Mouse (Mus musculus) small intestine, adult 2 months (tissue): Measurements from ENCODE around the gene Acyp1. TPM values are rescaled to one million over a fixed set of nuclear protein-coding genes. Genes with fewer than 3 reads are reported as not detected.

Experiments
- H3K27ac ChIP-seq: fragments of 200-500 bp; 2 replicates; pipeline ENCODE4 v1.5.1; 2012; ENCODE audit warnings: low read depth, low read length, control low read depth, inconsistent platforms; ENCODE audit not compliant: insufficient read depth
- H3K27me3 ChIP-seq: fragments of 200-500 bp; 2 replicates; pipeline ENCODE4 v1.6.1; 2012; ENCODE audit warnings: mild to moderate bottlenecking, moderate library complexity, low read length, inconsistent platforms; ENCODE audit not compliant: control insufficient read depth, insufficient read depth
- H3K36me3 ChIP-seq: fragments of 200-500 bp; 2 replicates; pipeline ENCODE4 v1.6.1; 2012; ENCODE audit warnings: mild to moderate bottlenecking, low read length, control low read depth, inconsistent platforms; ENCODE audit not compliant: control insufficient read depth, insufficient read depth
- H3K4me1 ChIP-seq: fragments of 200-500 bp; 2 replicates; pipeline ENCODE4 v1.6.1; 2012; ENCODE audit warnings: low read length, inconsistent platforms, mixed read lengths; ENCODE audit not compliant: control insufficient read depth, insufficient read depth, insufficient read length
- H3K4me3 ChIP-seq: fragments of 200-500 bp; 2 replicates; pipeline ENCODE4 v1.5.1; 2012; ENCODE audit warnings: low read depth, mild to moderate bottlenecking, control low read depth, inconsistent platforms, low read length, moderate library complexity
- CTCF ChIP-seq: fragments of 200-500 bp; IDR thresholded peaks from 2 replicates; pipeline ENCODE4 v1.5.1; 2012; ENCODE audit warnings: low read depth, mild to moderate bottlenecking, control low read depth, inconsistent platforms, low read length, moderate library complexity, mixed read lengths; ENCODE audit not compliant: insufficient replicate concordance, insufficient read length; ENCODE audit errors: extremely low read depth
- POLR2A ChIP-seq: fragments of 200-500 bp; IDR thresholded peaks from 2 replicates; pipeline ENCODE4 v1.6.1; 2012; ENCODE audit warnings: low read depth, mild to moderate bottlenecking, control low read depth, inconsistent platforms, low read length, moderate library complexity
- WGBS: fragments of 180-500 bp; shearing (Covaris S2); methylation state at CpG from one replicate; pipeline ENCODE4 v1.1.7; 2018; 5-methylcytosine and 5-hydroxymethylcytosine counted together
- polyA plus RNA-seq: library from polyadenylated mRNA; depleted of rRNA; stranded (reverse); fragments of >200 nt; gene quantifications from 2 replicates; pipeline ENCODE4 v1.2.3, GENCODE M21; 2012; rRNA removed

The Acyp1 gene
- polyA plus RNA-seq = 0.57 and 0.90 TPM in 2 replicates

- 12% methylated on average over 21 of the region's 21 CpGs for WGBS
- Histone ChIP-seq H3K27me3 (no peaks in the 10 kb centered on the region), H3K27ac (peak within 1 kb of the TSS; percentile 39), H3K4me3 (peak within 1 kb of the TSS; percentile 69), H3K4me1 (peaks cover 8% of the 10 kb centered on the region), H3K36me3 (no peaks in the 10 kb centered on the region)
- TF ChIP-seq POLR2A (no peak), CTCF (no peak)
These were observed at the start of gene Acyp1 for GRCm38 (mm10) chr12:85287809-85288485. Gene Acyp1, minus strand, starts transcription at chr12:85288438.

DNA sequence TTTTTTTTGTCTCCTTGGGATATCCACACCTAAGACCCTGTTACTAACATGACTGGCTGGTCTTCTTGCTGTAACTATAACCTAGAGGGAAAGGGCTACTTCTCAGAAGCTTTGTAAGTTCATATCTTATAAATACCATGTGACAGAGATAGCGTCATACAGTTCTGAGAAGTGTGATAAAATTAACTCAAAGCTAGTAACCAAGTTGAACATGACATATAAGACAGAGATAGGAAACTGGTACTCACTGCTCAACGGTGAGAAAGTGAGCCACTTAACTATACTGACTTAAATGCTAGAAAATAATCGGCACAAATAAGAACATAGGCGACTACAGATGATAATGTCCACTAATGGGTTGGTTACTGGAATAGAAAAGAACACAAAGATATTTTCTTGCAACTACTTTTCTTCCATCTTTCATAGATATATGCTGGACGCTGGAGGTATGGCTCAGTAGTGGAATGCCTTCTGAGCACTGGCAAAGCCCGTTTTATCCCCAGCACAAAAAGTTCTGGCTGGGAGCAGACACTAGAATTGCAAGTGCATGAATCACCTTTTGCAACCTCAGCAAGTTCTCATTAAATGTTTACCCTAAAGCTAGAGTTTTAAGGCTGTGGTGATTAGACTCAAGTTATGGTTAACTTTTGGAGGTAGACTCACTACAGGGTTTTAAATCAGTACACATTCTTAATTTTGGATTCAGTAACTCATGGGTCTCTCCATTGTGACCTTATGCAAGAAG lies 49.5 kb upstream of the Acyp1 start:
- no peak overlapping the region for H3K27ac ChIP-seq
- TF ChIP-seq CTCF (no peak), POLR2A (no peak)
- H3K4me1 ChIP-seq = peaks cover 6% of the 10 kb centered on the region; the same call in 1 of the 2 replicates
- no peak overlapping the region for H3K4me3 ChIP-seq
- peaks cover 21% of the 10 kb centered on the region for H3K36me3 ChIP-seq
- 66% methylated on average over 6 of the region's 6 CpGs for WGBS
- no peaks in the 10 kb centered on the region for H3K27me3 ChIP-seq

DNA sequence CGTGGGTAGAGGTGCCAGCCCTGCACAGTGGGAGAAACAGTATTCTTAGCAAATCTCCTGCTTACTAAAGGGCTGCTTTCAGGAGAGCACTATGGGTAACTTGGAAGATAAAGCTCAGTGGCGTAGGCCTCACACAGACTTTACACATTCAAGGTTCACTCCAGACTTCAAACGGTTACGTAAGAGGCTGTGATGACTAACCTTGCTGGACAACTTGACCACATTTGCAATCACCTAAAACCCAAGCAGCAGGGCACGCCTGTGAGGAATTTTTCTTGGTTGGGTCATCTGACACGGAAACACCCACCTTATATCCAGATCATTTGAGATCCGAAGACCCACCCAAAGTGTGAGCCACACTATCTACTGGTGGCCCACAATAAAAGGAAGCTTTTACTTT lies 41.9 kb upstream of the Acyp1 start:
- no peak overlapping the region for H3K4me3 ChIP-seq
- no peaks in the 10 kb centered on the region for H3K27me3 ChIP-seq
- no peak for TF ChIP-seq CTCF
- H3K36me3 ChIP-seq = peaks cover 55% of the 10 kb centered on the region
- 74% methylated on average over 7 of the region's 7 CpGs for whole genome bisulfite sequencing
- H3K27ac ChIP-seq = no peak overlapping the region
- no peaks in the 10 kb centered on the region for H3K4me1 ChIP-seq

- H3K36me3 ChIP-seq = peaks cover 67% of the 10 kb centered on the region
- TF ChIP-seq CTCF = no peak
- no peak for TF ChIP-seq POLR2A
- peaks cover 4% of the 10 kb centered on the region; the same call in 1 of the 2 replicates for H3K4me1 ChIP-seq
- no peaks in the 10 kb centered on the region for H3K27me3 ChIP-seq
- no peak overlapping the region for H3K4me3 ChIP-seq
- H3K27ac ChIP-seq = no peak overlapping the region
- WGBS = 87% methylated on average over 3 of the region's 3 CpGs
These were observed 20.4 kb upstream of the Acyp1 start for GRCm38 (mm10) chr12:85308651-85309050.

DNA sequence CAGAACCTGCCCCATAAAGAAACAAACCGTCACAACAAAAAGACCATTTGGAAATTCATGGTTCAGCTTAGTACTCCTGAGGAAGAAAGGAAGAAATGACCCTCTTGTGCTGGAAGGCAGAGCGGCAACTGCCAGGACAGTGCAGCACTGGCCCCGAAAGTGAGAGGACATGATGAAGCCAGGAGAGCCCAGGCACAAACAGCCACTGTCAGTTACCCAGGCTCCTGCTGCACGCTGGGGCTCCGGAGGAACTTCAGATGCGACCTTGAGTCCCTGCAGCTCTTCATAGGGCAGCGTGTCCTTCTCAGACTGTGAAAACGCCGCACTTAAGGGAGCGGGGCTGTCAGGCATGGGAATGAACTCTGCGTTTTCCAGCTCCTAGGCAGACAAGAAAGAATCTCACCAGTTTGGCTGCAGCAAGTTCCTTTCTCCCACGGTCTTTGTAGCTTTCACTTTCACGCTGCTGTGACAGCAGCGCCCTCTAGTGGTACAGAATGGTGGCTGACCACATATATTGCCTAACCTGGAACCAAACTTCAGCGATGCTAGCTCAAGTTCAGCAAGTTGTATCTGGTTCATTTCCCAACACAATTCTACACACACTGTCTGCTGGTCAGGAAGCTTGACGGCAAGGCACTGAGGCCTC lies 17.1 kb upstream of the Acyp1 start:
- 39% methylated on average over 16 of the region's 16 CpGs for WGBS

DNA sequence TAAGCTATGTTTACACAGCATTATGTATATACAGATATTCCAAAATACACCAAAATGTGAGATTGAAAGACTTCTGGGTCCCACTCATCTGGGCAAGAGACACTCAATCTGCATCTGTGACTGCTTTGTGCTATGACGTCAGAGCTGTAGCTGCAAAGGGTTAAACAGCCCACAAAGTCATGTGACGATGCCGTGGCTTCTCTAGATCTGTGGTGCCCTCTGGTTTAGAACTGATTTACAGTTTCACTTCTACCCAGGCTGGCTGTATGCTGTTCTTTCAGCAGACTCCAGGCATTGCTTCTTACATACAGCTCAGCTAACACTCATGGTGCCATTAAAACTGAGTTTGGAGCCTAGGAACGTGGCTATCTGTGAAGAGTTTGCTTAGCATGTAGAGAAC lies 16.5 kb upstream of the Acyp1 start:
- Histone ChIP-seq H3K4me3 (no peak overlapping the region), H3K27me3 (no peaks in the 10 kb centered on the region), H3K4me1 (peaks cover 6% of the 10 kb centered on the region; the same call in 1 of the 2 replicates), H3K36me3 (peaks cover 62% of the 10 kb centered on the region), H3K27ac (peak overlapping the region; percentile 70; the same call in 1 of the 2 replicates)
- TF ChIP-seq POLR2A = no peak
- no peak for TF ChIP-seq CTCF
- 59% methylated on average over 4 of the region's 4 CpGs for WGBS

More for the DNA sequence above, 17.1 kb upstream of the Acyp1 start:
- Histone ChIP-seq H3K36me3 (peaks cover 65% of the 10 kb centered on the region), H3K27me3 (no peaks in the 10 kb centered on the region), H3K4me3 (peak overlapping the region; percentile 39), H3K27ac (peak overlapping the region; percentile 70), H3K4me1 (peaks cover 6% of the 10 kb centered on the region; the same call in 1 of the 2 replicates)
- TF ChIP-seq POLR2A (no peak), CTCF (peak; percentile 93; the same call in 1 of the 2 replicates)

GRCm38 (mm10) chr12:85303256-85303655 lies 15.0 kb upstream of the Acyp1 start:
- 61% methylated on average over 2 of the region's 2 CpGs for WGBS
- Histone ChIP-seq H3K36me3 (peaks cover 49% of the 10 kb centered on the region), H3K4me3 (no peak overlapping the region), H3K4me1 (peaks cover 6% of the 10 kb centered on the region; the same call in 1 of the 2 replicates), H3K27ac (no peak overlapping the region), H3K27me3 (no peaks in the 10 kb centered on the region)
- TF ChIP-seq POLR2A (no peak), CTCF (no peak)
